Mouse (Mus musculus) layer of hippocampus, adult 2 months (tissue): ENCODE data around the gene Helz2. TPM values are rescaled to one million over a fixed set of nuclear protein-coding genes. Genes with fewer than 3 reads are reported as not detected.
"Not testable (repeated sequence)": the region's sequence is repeated elsewhere in the genome, so short reads cannot be mapped to it uniquely, and the experiment has no call there.

ENCODE experiments used
- DNase-seq, 2 experiments: peaks; one replicate each; pipeline ENCODE4 v3.0.0; 2022; ENCODE audit warnings: low spot score in 2 of 2
- H3K27ac ChIP-seq: fragments of 200-600 bp; 2 replicates; pipeline ENCODE4 v1.8.1; 2022
- H3K4me3 ChIP-seq: fragments of 200-600 bp; 2 replicates; pipeline ENCODE4 v1.8.1; 2022; ENCODE audit warnings: mild to moderate bottlenecking
- CTCF ChIP-seq: fragments of 200-600 bp; conservative IDR thresholded peaks from 2 replicates; pipeline ENCODE4 v1.8.1; 2022; ENCODE audit warnings: antibody characterized with exemption, mild to moderate bottlenecking, moderate library complexity
- total RNA-seq, 2 experiments: library from RNA; stranded (reverse); gene quantifications; 2 replicates each; pipeline ENCODE4 v1.2.3; 2021

Helz2 gene
- total RNA-seq, 2 experiments from 2014 or later, result 2.5 to 2.9 TPM

- Histone ChIP-seq H3K4me3 (no peak overlapping the region), H3K27ac (no peak overlapping the region)
- no peak for DNase-seq
- TF ChIP-seq CTCF, result no peak
Measured at GRCm38 (mm10) chr2:181205678-181206077, 36.1 kb downstream of the Helz2 start.

GRCm38 (mm10) chr2:181202886-181203285, 38.9 kb downstream of the Helz2 start:
- TF ChIP-seq CTCF, result no peak
- no peak overlapping the region for H3K27ac ChIP-seq
- no peak for DNase-seq
- no peak overlapping the region for H3K4me3 ChIP-seq

DNA sequence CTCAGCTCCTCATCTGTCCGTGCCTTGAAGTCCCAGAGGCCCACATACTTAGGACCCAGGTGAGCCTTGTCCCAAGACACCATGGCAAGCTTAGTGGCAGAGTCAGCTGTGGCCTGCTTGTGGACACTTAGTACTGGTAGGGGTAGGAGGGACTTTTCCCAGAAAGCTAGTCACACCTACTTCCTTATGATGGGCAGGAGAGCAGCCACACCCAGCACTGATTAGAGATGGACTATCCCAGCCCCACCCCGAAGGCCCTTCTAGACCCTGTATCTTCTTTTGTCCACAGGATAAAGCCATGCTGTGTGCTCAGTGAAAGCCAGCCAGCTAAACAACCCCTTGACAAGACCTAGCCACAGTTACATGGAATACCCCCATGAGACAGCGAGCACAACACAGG, 39.4 kb downstream of the Helz2 start, which contains the start of gene Ptk6:
Gene Ptk6 (minus strand): TSS at position 368 of the 400 bp plus-strand sequence.
- no peak for TF ChIP-seq CTCF

DNA sequence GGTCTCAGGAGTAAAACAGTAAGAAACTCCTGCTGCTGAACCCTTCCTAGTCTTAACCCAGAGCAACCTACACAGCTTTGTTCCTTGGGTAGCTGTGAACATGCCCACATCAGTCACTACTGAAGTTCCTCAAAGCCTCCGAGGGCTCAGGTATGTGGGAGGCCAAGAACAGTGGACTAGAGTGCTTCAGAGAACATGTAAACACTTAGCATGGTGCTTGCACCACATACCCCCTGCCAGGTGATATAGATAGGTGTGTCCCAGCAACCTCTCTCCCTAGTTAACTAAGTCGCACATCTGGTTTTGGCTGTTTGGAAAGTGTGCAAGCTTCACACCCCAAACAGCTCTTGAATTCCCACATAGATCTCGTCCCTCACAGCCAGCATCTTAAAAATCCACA, 40.2 kb downstream of the Helz2 start:
- no peak for DNase-seq
- Histone ChIP-seq H3K4me3 (no peak overlapping the region), H3K27ac (no peak overlapping the region)
- no peak for TF ChIP-seq CTCF

More for the DNA sequence above, 39.4 kb downstream of the Helz2 start, which contains the start of gene Ptk6:
- H3K4me3 ChIP-seq, result no peak within 1 kb of the TSS
- no peak within 1 kb of the TSS for H3K27ac ChIP-seq
- DNase-seq, result no peak

DNA sequence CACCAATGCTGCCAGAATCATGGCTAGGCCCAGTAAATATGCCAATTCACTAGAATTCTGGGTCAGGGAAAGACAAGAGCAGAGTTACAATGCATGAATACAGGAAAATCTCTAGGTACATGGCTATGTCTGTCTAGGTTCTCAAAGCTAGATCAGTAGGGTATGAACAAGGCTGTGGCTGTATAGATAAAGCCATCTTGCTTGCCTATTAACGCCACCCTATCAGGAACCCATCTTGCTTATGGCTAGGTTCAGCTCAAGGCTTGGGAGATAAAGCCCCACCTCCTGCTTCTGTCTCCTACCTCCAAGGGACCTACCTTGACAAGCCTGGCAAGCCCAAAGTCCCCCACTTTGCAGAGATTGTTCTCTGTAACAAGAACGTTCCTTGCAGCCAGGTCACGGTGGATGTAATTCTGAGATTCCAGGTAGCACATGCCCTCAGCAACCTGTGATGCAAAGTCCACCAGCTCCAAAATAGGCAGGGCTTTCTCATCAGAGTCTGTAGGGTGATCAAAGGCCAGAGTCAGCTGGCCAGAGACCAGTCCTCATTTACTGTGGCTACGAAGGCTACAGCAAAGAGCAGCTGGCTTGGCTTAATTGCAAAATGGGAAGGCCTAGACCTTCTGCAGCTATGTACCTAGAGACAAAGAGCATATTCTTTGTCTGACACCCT, 45.1 kb downstream of the Helz2 start:
- Histone ChIP-seq H3K4me3 (no peak overlapping the region), H3K27ac (no peak overlapping the region)
- no peak for DNase-seq
- TF ChIP-seq CTCF, result no peak

DNA sequence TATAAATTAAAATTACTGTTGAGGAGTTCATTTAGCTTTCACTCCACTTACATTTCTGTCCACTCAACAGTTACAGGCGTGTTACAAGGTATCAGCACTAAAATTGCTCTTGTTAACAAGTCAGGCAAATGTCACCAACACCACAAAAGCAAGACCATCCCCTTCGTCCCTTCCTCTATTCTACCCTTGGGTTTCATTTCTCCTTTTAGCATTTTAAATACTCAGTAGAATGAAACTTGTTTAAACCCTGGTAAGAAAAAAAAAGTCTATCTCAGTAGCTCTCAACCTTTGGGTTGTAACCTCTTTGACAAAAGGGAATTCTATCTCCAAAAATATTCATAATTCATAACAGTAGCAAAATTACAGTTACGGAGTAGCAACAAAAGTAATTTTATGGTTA, 48.8 kb downstream of the Helz2 start:
- no peak for TF ChIP-seq CTCF
- no peak for DNase-seq
- no peak overlapping the region for H3K27ac ChIP-seq
- no peak overlapping the region for H3K4me3 ChIP-seq

DNA sequence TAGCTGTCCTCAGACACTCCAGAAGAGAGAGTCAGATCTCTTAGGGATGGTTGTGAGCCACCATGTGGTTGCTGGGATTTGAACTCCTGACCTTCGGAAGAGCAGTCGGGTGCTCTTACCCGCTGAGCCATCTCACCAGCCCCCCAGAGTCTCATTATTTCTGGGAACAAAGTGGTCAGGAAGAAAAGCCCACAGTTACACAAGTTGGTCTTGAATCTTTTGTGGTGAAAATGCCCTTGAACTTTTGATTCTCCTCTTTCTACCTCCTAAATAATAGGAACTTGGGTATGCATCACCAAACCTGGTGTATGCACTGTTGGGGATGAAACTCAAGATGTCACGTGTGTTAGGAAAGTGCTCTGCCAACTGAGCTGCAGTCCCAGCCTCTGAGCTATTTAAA, 49.9 kb downstream of the Helz2 start:
- Histone ChIP-seq H3K27ac (no peak overlapping the region), H3K4me3 (no peak overlapping the region)
- DNase-seq, result no peak
- TF ChIP-seq CTCF, result no peak

- H3K4me3 ChIP-seq, H3K27ac ChIP-seq, DNase-seq: not testable (repeated sequence)
Measured at GRCm38 (mm10) chr2:181191385-181191784, 50.4 kb downstream of the Helz2 start.

- H3K27ac ChIP-seq, result peak overlapping the region; percentile 51; the same call in 1 of the 2 replicates
- TF ChIP-seq CTCF, result no peak
- H3K4me3 ChIP-seq, result no peak overlapping the region
- no peak for DNase-seq
Measured at GRCm38 (mm10) chr2:181189321-181189720, 52.5 kb downstream of the Helz2 start.

GRCm38 (mm10) chr2:181188681-181189080, 53.1 kb downstream of the Helz2 start:
- peak overlapping the region; percentile 51; the same call in 1 of the 2 replicates for H3K27ac ChIP-seq
- no peak for TF ChIP-seq CTCF
- no peak overlapping the region for H3K4me3 ChIP-seq
- DNase-seq, result no peak

DNA sequence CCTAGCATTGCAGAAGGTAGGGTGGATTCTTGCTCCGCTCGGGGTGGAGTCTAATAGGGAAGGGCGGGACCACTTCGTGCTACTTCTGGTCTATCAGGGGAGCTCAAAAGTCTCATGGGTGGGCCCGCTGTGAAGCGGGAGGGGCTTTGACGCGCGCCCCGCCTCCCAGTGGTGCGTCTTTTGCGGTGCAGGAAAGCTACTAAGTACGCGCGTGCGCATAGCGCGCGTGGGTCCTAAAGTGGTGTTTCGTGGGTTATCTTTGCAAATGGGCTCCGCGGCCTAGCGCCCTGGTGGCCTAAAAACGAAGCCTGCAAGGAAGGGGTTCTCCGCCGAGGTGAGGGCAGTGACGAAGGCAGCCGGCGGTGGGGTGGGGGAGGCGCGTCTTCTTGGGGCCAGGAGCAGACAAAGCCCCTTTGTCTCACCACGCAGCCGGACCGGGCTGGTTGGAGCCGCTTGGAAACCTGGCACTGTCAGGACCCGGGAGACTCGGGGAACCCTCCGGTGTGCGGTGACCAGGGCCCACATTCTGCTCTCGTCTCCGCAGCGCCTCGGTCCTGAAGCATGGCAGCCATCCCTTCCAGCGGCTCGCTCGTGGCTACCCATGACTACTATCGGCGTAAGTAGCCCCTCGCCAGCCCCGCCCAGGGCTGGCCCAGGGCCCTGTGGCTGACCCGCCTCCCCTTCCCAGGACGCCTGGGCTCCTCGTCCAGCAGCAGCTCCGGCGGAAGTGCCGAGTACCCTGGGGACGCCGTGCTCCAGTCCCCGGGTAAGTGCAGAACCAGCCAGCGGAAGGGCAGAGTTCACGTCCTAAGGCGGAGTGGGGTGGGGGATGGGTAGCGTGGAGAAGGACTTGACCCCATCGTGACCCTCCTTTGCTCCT, 54.5 kb downstream of the Helz2 start, which contains the start of gene Ppdpf:
Gene Ppdpf (plus strand): TSS at position 127 of the 880 bp plus-strand sequence.
- DNase-seq, result peak; percentile 91 to 97
- peak within 1 kb of the TSS; percentile 97 for H3K27ac ChIP-seq

GRCm38 (mm10) chr2:181186635-181187034, 55.2 kb downstream of the Helz2 start:
- DNase-seq, result peak; percentile 89
- peak overlapping the region; percentile 88 for H3K4me3 ChIP-seq
- H3K27ac ChIP-seq, result peak overlapping the region; percentile 97
- TF ChIP-seq CTCF, result peak; percentile 93

More for the DNA sequence above, 54.5 kb downstream of the Helz2 start, which contains the start of gene Ppdpf:
- peak; percentile 48 for TF ChIP-seq CTCF
- peak within 1 kb of the TSS; percentile 88 for H3K4me3 ChIP-seq

DNA sequence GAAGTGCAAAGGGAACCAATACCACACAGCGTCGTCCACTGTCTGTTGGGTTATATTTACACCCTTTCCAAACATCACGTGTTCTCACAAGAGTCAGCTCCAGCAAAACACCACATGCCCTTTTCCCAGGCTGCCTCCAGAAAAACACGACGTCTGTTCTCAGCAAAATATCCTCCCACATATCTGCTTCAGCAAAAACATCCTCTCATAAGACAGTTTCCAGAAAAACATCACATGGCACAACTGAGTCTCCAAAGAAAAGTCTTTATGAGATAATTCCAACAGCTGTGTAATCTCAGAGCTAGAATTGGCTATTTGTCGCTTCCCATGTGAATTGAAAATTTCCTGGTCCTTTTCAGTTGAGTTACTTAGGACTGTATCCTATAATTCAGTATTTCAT, 60.9 kb downstream of the Helz2 start:
- TF ChIP-seq CTCF, result no peak
- H3K27ac ChIP-seq, result no peak overlapping the region
- DNase-seq, result no peak
- no peak overlapping the region for H3K4me3 ChIP-seq
